Mouse (Mus musculus): ENCODE measurements at regions not wholly inside any gene's neighbourhood (a gene's known extent, or its start where the extent isn't known, plus 50 kb on each side); places are given as distances from the start of the nearest gene placed in this dataset.

DNA sequence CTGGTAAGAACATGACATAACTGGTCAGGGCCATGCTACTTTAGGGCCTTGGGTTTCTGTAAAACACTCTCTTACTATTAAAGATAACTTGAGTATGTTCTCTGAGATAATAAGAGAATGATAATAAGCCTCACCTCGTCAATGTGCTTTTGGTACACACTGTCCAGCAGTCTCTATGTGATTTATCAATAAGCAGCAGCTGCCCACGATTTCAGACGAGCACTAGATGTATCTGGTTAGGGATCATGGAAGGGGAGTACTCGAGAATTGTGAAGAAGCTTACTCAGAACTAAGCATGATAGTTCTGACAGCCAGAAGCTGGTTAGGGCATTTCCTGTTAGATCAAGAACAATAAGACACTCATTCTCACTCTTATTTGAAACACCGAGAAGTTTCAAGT, 53.8 kb downstream of the Neurod6 start:
- Histone ChIP-seq H3K4me1 (ENCODE audit: control insufficient read depth, insufficient read depth, low read length) (no peaks in the 10 kb centered on the region), H3K27me3 (ENCODE audit: control insufficient read depth, insufficient read depth, low read length) (no peaks in the 10 kb centered on the region), H3K36me3 (ENCODE audit: control insufficient read depth, insufficient read depth, low read length) (no peaks in the 10 kb centered on the region), H3K9me3 (ENCODE audit: control insufficient read depth, low read length) (no peaks in the 10 kb centered on the region), H3K9ac (ENCODE audit: low read length) (no peak overlapping the region), H3K4me2 (ENCODE audit: low read depth, severe bottlenecking) (no peak overlapping the region), H3K27ac (replicated peaks; ENCODE audit: low read depth, low read length) (no peak overlapping the region), H3K4me3 (ENCODE audit: low read depth, low read length) (no peak overlapping the region)
- WGBS: 70% methylated on average over 5 of the region's 5 CpGs
- no peak for ATAC-seq (ENCODE audit: insufficient number of reproducible peaks, low FRiP score, low TSS enrichment, low read depth)
- DNase-seq (ENCODE audit: low spot score): no peak

- DNase-seq (ENCODE audit: low spot score) (no peak), ATAC-seq (ENCODE audit: insufficient number of reproducible peaks, low FRiP score, low TSS enrichment, low read depth) (no peak)
- no peak overlapping the region for H3K27ac ChIP-seq (replicated peaks; ENCODE audit: low read depth, low read length)
- 87% methylated on average over 3 of the region's 3 CpGs for WGBS
- no peak overlapping the region for H3K4me2 ChIP-seq (ENCODE audit: low read depth, severe bottlenecking)
- no peaks in the 10 kb centered on the region for H3K4me1 ChIP-seq (ENCODE audit: control insufficient read depth, insufficient read depth, low read length)
- no peaks in the 10 kb centered on the region for H3K9me3 ChIP-seq (ENCODE audit: control insufficient read depth, low read length)
- H3K9ac ChIP-seq (ENCODE audit: low read length): no peak overlapping the region
- H3K36me3 ChIP-seq (ENCODE audit: control insufficient read depth, insufficient read depth, low read length): no peaks in the 10 kb centered on the region
- no peaks in the 10 kb centered on the region for H3K27me3 ChIP-seq (ENCODE audit: control insufficient read depth, insufficient read depth, low read length)
- H3K4me3 ChIP-seq (ENCODE audit: low read depth, low read length): no peak overlapping the region
Observed at GRCm38 (mm10) chr6:55620366-55620765, 60.7 kb downstream of the Neurod6 start.

DNA sequence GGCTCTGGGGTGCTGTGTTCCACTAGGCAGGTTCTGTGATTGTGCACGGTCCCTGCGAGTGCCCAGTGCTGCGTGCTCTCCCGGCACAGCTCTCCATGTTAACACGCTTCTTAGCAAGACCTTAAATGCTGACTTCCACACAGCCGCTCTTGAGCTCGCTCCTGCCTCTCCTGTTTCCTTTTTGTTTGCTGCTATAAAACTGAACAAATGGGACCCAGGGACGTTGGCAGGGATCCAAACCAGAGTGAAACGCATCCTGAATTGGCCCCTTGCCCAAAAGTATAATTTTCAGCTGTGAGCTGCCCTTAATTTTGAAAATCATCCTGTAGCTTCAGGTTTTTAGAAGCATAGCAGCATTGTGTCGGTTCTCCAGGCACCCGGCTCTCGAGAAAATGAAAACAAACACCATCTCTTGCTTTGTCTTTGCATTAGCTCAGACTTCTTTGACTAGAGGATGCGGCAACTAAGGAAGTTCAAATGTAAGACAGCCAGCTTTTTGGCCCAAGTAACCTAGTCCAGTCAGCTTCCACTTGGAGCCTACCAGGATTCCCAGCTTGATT, 63.1 kb downstream of the Neurod6 start:
- no peak overlapping the region for H3K4me2 ChIP-seq (ENCODE audit: low read depth, severe bottlenecking)
- WGBS: 45% methylated on average over 13 of the region's 13 CpGs
- H3K36me3 ChIP-seq (ENCODE audit: control insufficient read depth, insufficient read depth, low read length): no peaks in the 10 kb centered on the region
- ATAC-seq (ENCODE audit: insufficient number of reproducible peaks, low FRiP score, low TSS enrichment, low read depth) (0 out of 2 replicates have a peak, but pooled peaks have one; percentile 35), DNase-seq (ENCODE audit: low spot score) (peak; percentile 43)
- no peaks in the 10 kb centered on the region for H3K9me3 ChIP-seq (ENCODE audit: control insufficient read depth, low read length)
- no peaks in the 10 kb centered on the region for H3K4me1 ChIP-seq (ENCODE audit: control insufficient read depth, insufficient read depth, low read length)
- no peak overlapping the region for H3K4me3 ChIP-seq (ENCODE audit: low read depth, low read length)
- H3K27me3 ChIP-seq (ENCODE audit: control insufficient read depth, insufficient read depth, low read length): no peaks in the 10 kb centered on the region
- H3K9ac ChIP-seq (ENCODE audit: low read length): no peak overlapping the region; the same call in 1 of the 2 replicates
- no peak overlapping the region for H3K27ac ChIP-seq (replicated peaks; ENCODE audit: low read depth, low read length)

DNA sequence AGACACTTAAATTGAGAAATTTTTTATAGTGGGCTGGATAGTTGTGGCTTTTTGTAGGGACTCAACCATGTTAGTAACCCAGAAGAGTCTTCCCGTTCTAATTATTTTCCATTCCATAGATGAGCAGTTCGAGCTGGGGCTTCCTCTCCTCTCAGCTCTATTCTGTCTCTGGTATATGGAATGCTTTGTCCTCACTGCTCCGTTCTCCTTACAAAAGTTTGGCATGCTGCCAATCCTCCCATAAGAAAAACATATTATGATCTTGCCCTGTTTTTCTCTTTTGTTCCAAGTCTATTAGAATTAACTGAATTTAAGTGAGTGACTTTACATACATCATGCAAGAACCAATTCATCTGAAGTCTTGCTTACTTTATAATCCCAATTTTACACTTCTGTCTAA, 70.7 kb downstream of the Neurod6 start:
- ATAC-seq (ENCODE audit: insufficient number of reproducible peaks, low FRiP score, low TSS enrichment, low read depth) (no peak), DNase-seq (ENCODE audit: low spot score) (no peak)
- 86% methylated on average over 3 of the region's 3 CpGs for WGBS
- Histone ChIP-seq H3K9me3 (ENCODE audit: control insufficient read depth, low read length) (no peaks in the 10 kb centered on the region), H3K4me1 (ENCODE audit: control insufficient read depth, insufficient read depth, low read length) (no peaks in the 10 kb centered on the region), H3K9ac (ENCODE audit: low read length) (no peak overlapping the region), H3K4me3 (ENCODE audit: low read depth, low read length) (no peak overlapping the region), H3K27ac (replicated peaks; ENCODE audit: low read depth, low read length) (no peak overlapping the region), H3K36me3 (ENCODE audit: control insufficient read depth, insufficient read depth, low read length) (no peaks in the 10 kb centered on the region), H3K4me2 (ENCODE audit: low read depth, severe bottlenecking) (no peak overlapping the region), H3K27me3 (ENCODE audit: control insufficient read depth, insufficient read depth, low read length) (no peaks in the 10 kb centered on the region)

DNA sequence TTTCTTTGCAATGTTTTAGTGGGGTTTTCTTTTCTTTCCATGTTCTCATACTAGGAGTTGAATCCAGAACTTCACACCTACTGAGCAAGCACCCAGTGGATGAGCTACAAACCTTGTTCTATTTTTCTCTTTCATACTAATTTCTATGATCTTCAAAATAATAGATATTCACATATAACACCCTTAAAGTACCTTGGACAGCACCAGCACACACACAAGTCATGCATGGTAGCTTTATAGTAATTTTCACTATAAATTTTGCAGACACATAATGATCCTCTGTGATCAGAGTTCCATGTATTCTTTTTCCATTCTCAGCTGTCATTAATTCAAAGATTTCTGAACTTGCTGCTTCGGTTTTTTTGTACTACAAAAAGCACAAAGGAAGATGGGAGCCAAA, 71.1 kb downstream of the Neurod6 start:
- no peak for ATAC-seq (ENCODE audit: insufficient number of reproducible peaks, low FRiP score, low TSS enrichment, low read depth)
- 86% methylated on average over 1 of the region's 1 CpGs for WGBS
- Histone ChIP-seq H3K36me3 (ENCODE audit: control insufficient read depth, insufficient read depth, low read length) (no peaks in the 10 kb centered on the region), H3K4me3 (ENCODE audit: low read depth, low read length) (no peak overlapping the region), H3K9ac (ENCODE audit: low read length) (no peak overlapping the region), H3K4me1 (ENCODE audit: control insufficient read depth, insufficient read depth, low read length) (no peaks in the 10 kb centered on the region), H3K4me2 (ENCODE audit: low read depth, severe bottlenecking) (no peak overlapping the region), H3K9me3 (ENCODE audit: control insufficient read depth, low read length) (no peaks in the 10 kb centered on the region), H3K27ac (replicated peaks; ENCODE audit: low read depth, low read length) (no peak overlapping the region), H3K27me3 (ENCODE audit: control insufficient read depth, insufficient read depth, low read length) (no peaks in the 10 kb centered on the region)
- no peak for DNase-seq (ENCODE audit: low spot score)

GRCm38 (mm10) chr6:55609053-55609452, 72.0 kb downstream of the Neurod6 start:
- no peak overlapping the region for H3K27ac ChIP-seq (replicated peaks; ENCODE audit: low read depth, low read length)
- no peak overlapping the region for H3K4me2 ChIP-seq (ENCODE audit: low read depth, severe bottlenecking)
- H3K4me3 ChIP-seq (ENCODE audit: low read depth, low read length): no peak overlapping the region
- ATAC-seq (ENCODE audit: insufficient number of reproducible peaks, low FRiP score, low TSS enrichment, low read depth) (no peak), DNase-seq (ENCODE audit: low spot score) (no peak)
- no peaks in the 10 kb centered on the region for H3K36me3 ChIP-seq (ENCODE audit: control insufficient read depth, insufficient read depth, low read length)
- H3K9me3 ChIP-seq (ENCODE audit: control insufficient read depth, low read length): no peaks in the 10 kb centered on the region
- 84% methylated on average over 1 of the region's 1 CpGs for WGBS
- H3K9ac ChIP-seq (ENCODE audit: low read length): no peak overlapping the region
- H3K27me3 ChIP-seq (ENCODE audit: control insufficient read depth, insufficient read depth, low read length): no peaks in the 10 kb centered on the region
- H3K4me1 ChIP-seq (ENCODE audit: control insufficient read depth, insufficient read depth, low read length): no peaks in the 10 kb centered on the region

DNA sequence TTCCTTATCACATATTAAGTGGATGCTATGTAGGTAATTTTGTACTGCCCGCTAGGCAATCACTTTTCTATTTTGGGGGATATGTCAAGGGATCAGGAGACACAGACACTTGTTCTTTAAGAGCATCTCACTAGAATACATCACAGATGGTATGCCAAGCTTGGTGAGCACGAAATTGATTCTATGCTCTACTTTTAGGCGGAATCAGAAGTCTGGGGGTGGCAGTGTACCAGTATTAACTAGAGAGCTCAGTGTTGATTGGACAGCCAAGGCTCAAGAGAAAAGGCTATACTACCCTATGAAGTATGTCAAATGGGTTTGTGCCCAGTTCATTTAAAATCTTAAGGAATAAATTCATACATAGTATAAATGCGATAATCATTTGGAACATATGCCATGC, 84.0 kb downstream of the Neurod6 start:
- ATAC-seq (ENCODE audit: insufficient number of reproducible peaks, low FRiP score, low TSS enrichment, low read depth): no peak
- no peak overlapping the region for H3K4me3 ChIP-seq (ENCODE audit: low read depth, low read length)
- no peaks in the 10 kb centered on the region for H3K4me1 ChIP-seq (ENCODE audit: control insufficient read depth, insufficient read depth, low read length)
- no peak overlapping the region for H3K4me2 ChIP-seq (ENCODE audit: low read depth, severe bottlenecking)
- no peaks in the 10 kb centered on the region for H3K36me3 ChIP-seq (ENCODE audit: control insufficient read depth, insufficient read depth, low read length)
- H3K27ac ChIP-seq (replicated peaks; ENCODE audit: low read depth, low read length): no peak overlapping the region
- H3K9me3 ChIP-seq (ENCODE audit: control insufficient read depth, low read length): no peaks in the 10 kb centered on the region
- DNase-seq (ENCODE audit: low spot score): no peak
- H3K27me3 ChIP-seq (ENCODE audit: control insufficient read depth, insufficient read depth, low read length): no peaks in the 10 kb centered on the region
- no peak overlapping the region for H3K9ac ChIP-seq (ENCODE audit: low read length)
- WGBS: 92% methylated on average over 4 of the region's 4 CpGs

DNA sequence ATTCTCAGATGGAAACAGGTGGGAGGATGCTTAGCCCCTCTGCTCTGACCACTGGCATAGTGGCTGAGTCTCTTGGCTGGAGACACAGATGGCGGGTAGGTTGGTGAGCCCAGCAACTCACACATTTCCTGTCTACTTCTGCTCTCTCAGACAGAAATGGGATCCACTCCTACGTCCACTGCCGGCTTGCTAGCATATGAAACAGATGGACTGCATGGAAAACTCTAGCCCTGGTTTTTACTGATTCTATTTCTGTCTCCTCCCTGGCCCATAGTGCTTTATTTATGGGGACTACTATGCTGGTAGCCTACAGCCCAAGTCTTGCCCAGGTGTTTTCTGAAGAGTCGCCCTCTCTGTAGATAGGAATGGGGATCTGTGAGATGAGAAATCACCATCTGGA, 88.9 kb downstream of the Neurod6 start:
- 79% methylated on average over 4 of the region's 4 CpGs for WGBS
- no peak for ATAC-seq (ENCODE audit: insufficient number of reproducible peaks, low FRiP score, low TSS enrichment, low read depth)
- H3K9me3 ChIP-seq (ENCODE audit: control insufficient read depth, low read length): no peaks in the 10 kb centered on the region
- no peaks in the 10 kb centered on the region for H3K4me1 ChIP-seq (ENCODE audit: control insufficient read depth, insufficient read depth, low read length)
- H3K27ac ChIP-seq (replicated peaks; ENCODE audit: low read depth, low read length): no peak overlapping the region
- no peaks in the 10 kb centered on the region for H3K36me3 ChIP-seq (ENCODE audit: control insufficient read depth, insufficient read depth, low read length)
- no peaks in the 10 kb centered on the region for H3K27me3 ChIP-seq (ENCODE audit: control insufficient read depth, insufficient read depth, low read length)
- no peak overlapping the region for H3K9ac ChIP-seq (ENCODE audit: low read length)
- H3K4me2 ChIP-seq (ENCODE audit: low read depth, severe bottlenecking): no peak overlapping the region
- no peak for DNase-seq (ENCODE audit: low spot score)
- H3K4me3 ChIP-seq (ENCODE audit: low read depth, low read length): no peak overlapping the region

- Histone ChIP-seq H3K27me3 (ENCODE audit: control insufficient read depth, insufficient read depth, low read length) (no peaks in the 10 kb centered on the region), H3K4me1 (ENCODE audit: control insufficient read depth, insufficient read depth, low read length) (no peaks in the 10 kb centered on the region), H3K9me3 (ENCODE audit: control insufficient read depth, low read length) (no peaks in the 10 kb centered on the region), H3K36me3 (ENCODE audit: control insufficient read depth, insufficient read depth, low read length) (no peaks in the 10 kb centered on the region), H3K4me2 (ENCODE audit: low read depth, severe bottlenecking) (no peak overlapping the region), H3K27ac (replicated peaks; ENCODE audit: low read depth, low read length) (no peak overlapping the region), H3K4me3 (ENCODE audit: low read depth, low read length) (no peak overlapping the region), H3K9ac (ENCODE audit: low read length) (no peak overlapping the region)
- 65% methylated on average over 6 of the region's 6 CpGs for WGBS
- no peak for ATAC-seq (ENCODE audit: insufficient number of reproducible peaks, low FRiP score, low TSS enrichment, low read depth)
- no peak for DNase-seq (ENCODE audit: low spot score)
Observed at GRCm38 (mm10) chr6:55581106-55581505, 100.0 kb downstream of the Neurod6 start.
